Mouse (Mus musculus): ENCODE measurements around the gene 2010300C02Rik. TPM values are rescaled to one million over a fixed set of nuclear protein-coding genes. Genes with fewer than 3 reads are reported as not detected.

Gene 2010300C02Rik
- polyA plus RNA-seq, 1 experiment from 2014 or later = 1.2 TPM

DNA sequence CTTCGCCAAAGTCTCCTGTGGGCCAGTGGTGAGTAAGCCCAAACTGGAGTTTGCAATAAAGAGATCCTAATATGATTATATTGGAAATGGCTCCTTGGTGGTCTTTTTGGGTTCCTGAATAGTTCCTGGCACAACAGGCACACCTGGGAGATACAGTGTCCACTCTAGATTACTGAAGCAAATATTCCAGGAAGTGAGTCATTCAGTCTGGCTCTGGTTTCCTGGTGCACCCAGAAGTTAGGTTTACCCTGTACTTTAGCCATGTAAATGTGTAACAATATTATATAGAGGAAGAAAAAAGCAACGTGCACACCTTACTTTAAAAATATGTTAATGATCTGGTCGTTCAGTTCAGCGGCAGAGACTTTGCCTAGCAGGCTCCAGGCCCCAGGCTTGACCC lies 153.1 kb downstream of the 2010300C02Rik start:
- Histone ChIP-seq H3K9me3 (no peaks in the 10 kb centered on the region), H3K27ac (no peak overlapping the region), H3K4me1 (replicated peaks) (peaks cover 7% of the 10 kb centered on the region; the same call in 1 of the 2 replicates), H3K27me3 (ENCODE audit: insufficient read depth, poor library complexity, severe bottlenecking) (no peaks in the 10 kb centered on the region), H3K36me3 (no peaks in the 10 kb centered on the region), H3K4me3 (no peak overlapping the region)
- 80% methylated on average over 4 of the region's 4 CpGs for WGBS
- DNase-seq (ENCODE audit: low spot score) = no peak

DNA sequence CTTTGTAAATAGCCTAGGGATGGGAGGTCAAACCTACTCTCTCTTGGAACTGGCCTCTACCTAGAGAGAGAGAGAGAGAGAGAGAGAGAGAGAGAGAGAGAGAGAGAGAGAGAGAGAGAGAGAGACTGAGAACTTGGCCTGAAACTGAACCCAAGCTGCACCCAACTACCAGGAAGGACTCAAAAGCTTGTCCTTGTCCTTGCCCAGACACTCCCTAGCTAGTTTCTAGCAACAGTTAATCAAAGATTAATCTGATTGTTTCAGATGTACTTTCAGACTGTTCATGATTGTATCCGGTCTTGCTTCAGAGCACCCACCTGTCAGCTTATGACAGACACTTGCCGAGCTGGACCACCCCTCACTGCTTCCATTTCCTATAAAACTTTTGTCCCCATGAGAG lies 153.5 kb downstream of the 2010300C02Rik start:
- H3K36me3 ChIP-seq = no peaks in the 10 kb centered on the region
- WGBS = 94% methylated on average over 2 of the region's 2 CpGs
- H3K4me3 ChIP-seq = no peak overlapping the region
- no peaks in the 10 kb centered on the region for H3K9me3 ChIP-seq
- H3K27ac ChIP-seq = no peak overlapping the region
- no peaks in the 10 kb centered on the region for H3K27me3 ChIP-seq (ENCODE audit: insufficient read depth, poor library complexity, severe bottlenecking)
- no peak for DNase-seq (ENCODE audit: low spot score)
- peaks cover 7% of the 10 kb centered on the region; the same call in 1 of the 2 replicates for H3K4me1 ChIP-seq (replicated peaks)

DNA sequence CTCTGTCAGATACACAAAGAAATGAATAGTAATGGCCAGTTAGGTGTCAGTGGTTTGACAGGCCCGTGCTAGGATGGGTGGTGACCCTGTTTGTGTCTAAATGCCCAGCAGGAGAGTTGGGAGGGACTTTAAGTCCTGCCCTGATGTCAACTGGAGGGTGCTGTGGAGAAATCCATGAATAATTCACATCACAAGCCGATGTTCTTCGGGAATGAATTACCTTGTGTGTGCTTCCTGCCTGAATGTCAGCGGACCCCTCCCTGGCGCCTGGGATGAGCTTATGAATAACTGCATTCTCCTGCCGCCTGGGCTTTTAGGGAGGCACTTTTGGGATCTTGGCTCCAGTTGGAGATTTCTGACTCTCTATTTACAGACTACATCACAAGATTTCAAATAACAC lies 154.5 kb downstream of the 2010300C02Rik start:
- H3K4me3 ChIP-seq = no peak overlapping the region

DNA sequence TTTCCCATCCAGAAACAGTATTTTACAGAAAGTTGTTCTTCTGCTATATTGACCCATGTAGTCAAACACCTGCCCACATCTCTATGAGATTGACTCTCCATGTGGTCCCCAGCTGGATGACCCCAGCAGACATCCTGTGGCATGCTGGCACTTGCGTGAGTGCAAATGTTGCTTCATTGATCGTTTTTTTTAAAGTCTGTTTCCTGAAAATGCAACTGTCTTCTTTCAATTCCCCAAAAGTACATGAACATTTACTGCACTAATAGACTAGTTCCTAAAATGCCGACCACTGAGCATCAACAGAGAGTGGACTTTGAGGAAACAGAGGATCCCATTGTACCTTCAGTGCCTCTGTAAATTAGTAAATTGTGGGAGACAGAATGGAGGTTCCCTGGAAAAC lies 157.9 kb downstream of the 2010300C02Rik start:
- 85% methylated on average over 3 of the region's 3 CpGs for WGBS
- peaks cover 7% of the 10 kb centered on the region; the same call in 1 of the 2 replicates for H3K4me1 ChIP-seq (replicated peaks)
- no peaks in the 10 kb centered on the region for H3K27me3 ChIP-seq (ENCODE audit: insufficient read depth, poor library complexity, severe bottlenecking)
- no peak overlapping the region for H3K4me3 ChIP-seq
- H3K27ac ChIP-seq = no peak overlapping the region
- H3K9me3 ChIP-seq = no peaks in the 10 kb centered on the region
- H3K36me3 ChIP-seq = no peaks in the 10 kb centered on the region
- no peak for DNase-seq (ENCODE audit: low spot score)

More for the DNA sequence above, 154.5 kb downstream of the 2010300C02Rik start:
- Histone ChIP-seq H3K36me3 (no peaks in the 10 kb centered on the region), H3K9me3 (no peaks in the 10 kb centered on the region), H3K4me1 (replicated peaks) (peaks cover 7% of the 10 kb centered on the region; the same call in 1 of the 2 replicates), H3K27me3 (ENCODE audit: insufficient read depth, poor library complexity, severe bottlenecking) (no peaks in the 10 kb centered on the region), H3K27ac (no peak overlapping the region)
- 42% methylated on average over 6 of the region's 6 CpGs for WGBS
- DNase-seq (ENCODE audit: low spot score) = no peak

Other genes starting within 250 kb of the 2010300C02Rik start
- gene Mgat4a, start 179.1 kb downstream of the 2010300C02Rik start, polyA plus RNA-seq (2016; fragmentation: Nextera tagmentation; extraction: Ambion mirVana) = 1.2 and 2.5 TPM in 2 replicates
- gene Tsga10, start 146.3 kb upstream of the 2010300C02Rik start, polyA plus RNA-seq (2016; fragmentation: Nextera tagmentation; extraction: Ambion mirVana) = 12.4 and 14.5 TPM in 2 replicates
- 5.9 and 7.3 TPM in 2 replicates for gene Lipt1, start 151.7 kb upstream of the 2010300C02Rik start, polyA plus RNA-seq (2016; fragmentation: Nextera tagmentation; extraction: Ambion mirVana)
- 19.8 and 24.2 TPM in 2 replicates for gene Mitd1, start 170.3 kb upstream of the 2010300C02Rik start, polyA plus RNA-seq (2016; fragmentation: Nextera tagmentation; extraction: Ambion mirVana)
- gene Mrpl30, start 170.4 kb upstream of the 2010300C02Rik start, polyA plus RNA-seq (2016; fragmentation: Nextera tagmentation; extraction: Ambion mirVana) = 240 and 244 TPM in 2 replicates
- not detected in 2 replicates for gene Lyg2, start 196.4 kb upstream of the 2010300C02Rik start, polyA plus RNA-seq (2016; fragmentation: Nextera tagmentation; extraction: Ambion mirVana)
- gene Lyg1, start 237.7 kb upstream of the 2010300C02Rik start, polyA plus RNA-seq (2016; fragmentation: Nextera tagmentation; extraction: Ambion mirVana) = not detected in 2 replicates